Mouse (Mus musculus): ENCODE measurements around the gene Duox2. TPM values are rescaled to one million over a fixed set of nuclear protein-coding genes. Genes with fewer than 3 reads are reported as not detected.

Duox2 gene
- polyA plus RNA-seq, 1 experiment from 2014 or later = not detected

- ATAC-seq (replicated peaks; ENCODE audit: insufficient number of reproducible peaks, low FRiP score, low TSS enrichment, low read depth) (0 out of 2 replicates have a peak, but pooled peaks have one; percentile 5), DNase-seq (ENCODE audit: low spot score) (no peak)
- Histone ChIP-seq H3K4me1 (ENCODE audit: control insufficient read depth, insufficient read depth, low read length) (no peaks in the 10 kb centered on the region), H3K9me3 (replicated peaks; ENCODE audit: control insufficient read depth, low read length) (no peaks in the 10 kb centered on the region), H3K9ac (replicated peaks; ENCODE audit: low read length) (no peak overlapping the region), H3K27ac (replicated peaks; ENCODE audit: low read depth, low read length) (no peak overlapping the region), H3K4me3 (ENCODE audit: low read depth, low read length) (no peak overlapping the region), H3K4me2 (ENCODE audit: low read depth, low read length) (no peak overlapping the region), H3K36me3 (replicated peaks; ENCODE audit: control insufficient read depth, insufficient read depth, low read depth, low read length) (no peaks in the 10 kb centered on the region), H3K27me3 (ENCODE audit: control insufficient read depth, insufficient read depth, low read length) (no peaks in the 10 kb centered on the region)
- WGBS = 59% methylated on average over 5 of the region's 5 CpGs
These were observed 64.9 kb downstream of the Duox2 start for GRCm38 (mm10) chr2:122233341-122233740.

GRCm38 (mm10) chr2:122231616-122232015 is 66.6 kb downstream of the Duox2 start:
- H3K4me2 ChIP-seq (ENCODE audit: low read depth, low read length) = no peak overlapping the region
- WGBS = 81% methylated on average over 9 of the region's 9 CpGs

GRCm38 (mm10) chr2:122230395-122230794 is 67.9 kb downstream of the Duox2 start:
- WGBS = 79% methylated on average over 6 of the region's 6 CpGs
- no peak for DNase-seq (ENCODE audit: low spot score)
- H3K9ac ChIP-seq (replicated peaks; ENCODE audit: low read length) = no peak overlapping the region
- H3K27me3 ChIP-seq (ENCODE audit: control insufficient read depth, insufficient read depth, low read length) = no peaks in the 10 kb centered on the region
- H3K9me3 ChIP-seq (replicated peaks; ENCODE audit: control insufficient read depth, low read length) = no peaks in the 10 kb centered on the region
- no peak for ATAC-seq (replicated peaks; ENCODE audit: insufficient number of reproducible peaks, low FRiP score, low TSS enrichment, low read depth)
- H3K4me3 ChIP-seq (ENCODE audit: low read depth, low read length) = no peak overlapping the region
- H3K36me3 ChIP-seq (replicated peaks; ENCODE audit: control insufficient read depth, insufficient read depth, low read depth, low read length) = no peaks in the 10 kb centered on the region
- H3K4me2 ChIP-seq (ENCODE audit: low read depth, low read length) = no peak overlapping the region
- H3K4me1 ChIP-seq (ENCODE audit: control insufficient read depth, insufficient read depth, low read length) = no peaks in the 10 kb centered on the region
- no peak overlapping the region for H3K27ac ChIP-seq (replicated peaks; ENCODE audit: low read depth, low read length)

More at GRCm38 (mm10) chr2:122231616-122232015, 66.6 kb downstream of the Duox2 start:
- H3K27me3 ChIP-seq (ENCODE audit: control insufficient read depth, insufficient read depth, low read length) = no peaks in the 10 kb centered on the region
- H3K36me3 ChIP-seq (replicated peaks; ENCODE audit: control insufficient read depth, insufficient read depth, low read depth, low read length) = no peaks in the 10 kb centered on the region
- H3K4me1 ChIP-seq (ENCODE audit: control insufficient read depth, insufficient read depth, low read length) = no peaks in the 10 kb centered on the region
- H3K27ac ChIP-seq (replicated peaks; ENCODE audit: low read depth, low read length) = no peak overlapping the region
- H3K9me3 ChIP-seq (replicated peaks; ENCODE audit: control insufficient read depth, low read length) = no peaks in the 10 kb centered on the region
- no peak for ATAC-seq (replicated peaks; ENCODE audit: insufficient number of reproducible peaks, low FRiP score, low TSS enrichment, low read depth)
- no peak overlapping the region for H3K4me3 ChIP-seq (ENCODE audit: low read depth, low read length)
- no peak for DNase-seq (ENCODE audit: low spot score)
- H3K9ac ChIP-seq (replicated peaks; ENCODE audit: low read length) = no peak overlapping the region

Other genes with a start within 250 kb of the Duox2 start
- 10.7 and 10.9 TPM in 2 replicates for gene Spg11, start 180.1 kb downstream of the Duox2 start, polyA plus RNA-seq (2014; fragmentation: Nextera tagmentation; extraction: Ambion mirVana)
- gene B2m, start 150.8 kb downstream of the Duox2 start, polyA plus RNA-seq (2014; fragmentation: Nextera tagmentation; extraction: Ambion mirVana) = 153 and 159 TPM in 2 replicates
- not detected in 2 replicates for gene Trim69, start 137.7 kb downstream of the Duox2 start, polyA plus RNA-seq (2014; fragmentation: Nextera tagmentation; extraction: Ambion mirVana)
- gene Patl2, start 112.3 kb downstream of the Duox2 start, polyA plus RNA-seq (2014; fragmentation: Nextera tagmentation; extraction: Ambion mirVana) = 0.11 TPM in 1 of 2 replicates, not detected in the other
- gene Terb2, start 112.2 kb downstream of the Duox2 start, polyA plus RNA-seq (2014; fragmentation: Nextera tagmentation; extraction: Ambion mirVana) = not detected in 2 replicates
- gene Sord, start 63.7 kb downstream of the Duox2 start, polyA plus RNA-seq (2014; fragmentation: Nextera tagmentation; extraction: Ambion mirVana) = 29.3 and 29.9 TPM in 2 replicates
- gene Duoxa2, start 451 bp upstream of the Duox2 start, polyA plus RNA-seq (2014; fragmentation: Nextera tagmentation; extraction: Ambion mirVana) = not detected in 2 replicates
- gene Duoxa1, start 15.3 kb upstream of the Duox2 start, polyA plus RNA-seq (2014; fragmentation: Nextera tagmentation; extraction: Ambion mirVana) = 0.90 TPM in 1 of 2 replicates, not detected in the other
- gene Duox1, start 17.2 kb upstream of the Duox2 start, polyA plus RNA-seq (2014; fragmentation: Nextera tagmentation; extraction: Ambion mirVana) = 0.06 and 0.10 TPM in 2 replicates
- 7.5 and 8.6 TPM in 2 replicates for gene Shf, start 70.7 kb upstream of the Duox2 start, polyA plus RNA-seq (2014; fragmentation: Nextera tagmentation; extraction: Ambion mirVana)
- 0.15 and 0.28 TPM in 2 replicates for gene Slc28a2, start 128.0 kb upstream of the Duox2 start, polyA plus RNA-seq (2014; fragmentation: Nextera tagmentation; extraction: Ambion mirVana)
- not detected in 2 replicates for gene Gm14085, start 186.5 kb upstream of the Duox2 start, polyA plus RNA-seq (2014; fragmentation: Nextera tagmentation; extraction: Ambion mirVana)

All from embryonic facial prominence, embryonic 11.5 days (tissue).